Mouse (Mus musculus) cerebellum, adult 9-10 months (tissue): Measurements from ENCODE around the gene Gpr150.
A peak's percentile ranks its signal among the peaks of the same experiment; 100 is the strongest.

Source experiments
- DNase-seq: peaks from one replicate; pipeline ENCODE4 v3.0.0; 2022

The Gpr150 gene

GRCm38 (mm10) chr13:76056896-76057266 is at the start of gene Gpr150:
TSS of gene Gpr150 (minus strand) at chr13:76056996.
- peak; percentile 30 for DNase-seq

- DNase-seq = no peak
Measured at GRCm38 (mm10) chr13:76101989-76102388, 45.2 kb upstream of the Gpr150 start.

GRCm38 (mm10) chr13:76098493-76099303 is 41.9 kb upstream of the Gpr150 start, which contains the start of the genes Arsk and Ttc37:
TSS of gene Arsk (minus strand) at chr13:76098660.
TSS of gene Ttc37 (plus strand) at chr13:76098734.
- DNase-seq = peak; percentile 97

- no peak for DNase-seq
Measured at GRCm38 (mm10) chr13:76098116-76098492, 41.3 kb upstream of the Gpr150 start.

GRCm38 (mm10) chr13:76074323-76074722 is 17.5 kb upstream of the Gpr150 start:
- no peak for DNase-seq

- no peak for DNase-seq
Measured at GRCm38 (mm10) chr13:76064363-76064945, 7.7 kb upstream of the Gpr150 start.

- no peak for DNase-seq
Measured at GRCm38 (mm10) chr13:76063548-76063947, 6.8 kb upstream of the Gpr150 start.

GRCm38 (mm10) chr13:76062569-76062968 is 5.8 kb upstream of the Gpr150 start:
- DNase-seq = no peak

- no peak for DNase-seq
Measured at GRCm38 (mm10) chr13:76062126-76062525, 5.3 kb upstream of the Gpr150 start.

- DNase-seq = no peak
Measured at GRCm38 (mm10) chr13:76059591-76059990, 2.8 kb upstream of the Gpr150 start.

GRCm38 (mm10) chr13:76057267-76058069 is 672 bp upstream of the Gpr150 start:
- no peak for DNase-seq

GRCm38 (mm10) chr13:76056261-76056724 is 503 bp downstream of the Gpr150 start:
- peak; percentile 89 for DNase-seq

- DNase-seq = peak; percentile 76
Measured at GRCm38 (mm10) chr13:76055391-76056232, 1.2 kb downstream of the Gpr150 start.

- no peak for DNase-seq
Measured at GRCm38 (mm10) chr13:76044971-76045370, 11.8 kb downstream of the Gpr150 start.

GRCm38 (mm10) chr13:76042455-76042854 is 14.3 kb downstream of the Gpr150 start:
- DNase-seq = no peak

GRCm38 (mm10) chr13:76024588-76024987 is 32.2 kb downstream of the Gpr150 start:
- no peak for DNase-seq

- DNase-seq = no peak
Measured at GRCm38 (mm10) chr13:76021782-76022181, 35.0 kb downstream of the Gpr150 start.

GRCm38 (mm10) chr13:76018844-76019400 is 37.9 kb downstream of the Gpr150 start:
- no peak for DNase-seq

GRCm38 (mm10) chr13:76017974-76018843 is 38.6 kb downstream of the Gpr150 start, which contains the start of gene Rfesd:
TSS of gene Rfesd (minus strand) at chr13:76018719.
- peak; percentile 96 for DNase-seq

GRCm38 (mm10) chr13:76017465-76017864 is 39.3 kb downstream of the Gpr150 start:
- DNase-seq = no peak

- no peak for DNase-seq
Measured at GRCm38 (mm10) chr13:76014511-76014910, 42.3 kb downstream of the Gpr150 start.
